Mouse (Mus musculus): ENCODE results near the gene Pigk. TPM values are rescaled to one million over a fixed set of nuclear protein-coding genes. Genes with fewer than 3 reads are reported as not detected.

Gene Pigk
- 10 to 100 TPM; 25.3 to 31.9 TPM for total RNA-seq (2023)

GRCm38 (mm10) chr3:152713991-152714902, at the start of gene Pigk:
Gene Pigk, plus strand, starts transcription at chr3:152714100.

GRCm38 (mm10) chr3:152668239-152668638, 45.7 kb upstream of the Pigk start, which contains the start of gene Ak5:
Gene Ak5, minus strand, starts transcription at chr3:152668360.

GRCm38 (mm10) chr3:152981988-152982387, 268.1 kb downstream of the Pigk start, which contains the start of gene St6galnac5:
Gene St6galnac5, minus strand, starts transcription at chr3:152982246.

Other genes with a start within 250 kb of the Pigk start
- not detected for gene Ak5, start 45.7 kb upstream of the Pigk start, total RNA-seq (2023)